Comparison of ENCODE assay signal across 8 mouse cellular contexts in the genomic region with DNA sequence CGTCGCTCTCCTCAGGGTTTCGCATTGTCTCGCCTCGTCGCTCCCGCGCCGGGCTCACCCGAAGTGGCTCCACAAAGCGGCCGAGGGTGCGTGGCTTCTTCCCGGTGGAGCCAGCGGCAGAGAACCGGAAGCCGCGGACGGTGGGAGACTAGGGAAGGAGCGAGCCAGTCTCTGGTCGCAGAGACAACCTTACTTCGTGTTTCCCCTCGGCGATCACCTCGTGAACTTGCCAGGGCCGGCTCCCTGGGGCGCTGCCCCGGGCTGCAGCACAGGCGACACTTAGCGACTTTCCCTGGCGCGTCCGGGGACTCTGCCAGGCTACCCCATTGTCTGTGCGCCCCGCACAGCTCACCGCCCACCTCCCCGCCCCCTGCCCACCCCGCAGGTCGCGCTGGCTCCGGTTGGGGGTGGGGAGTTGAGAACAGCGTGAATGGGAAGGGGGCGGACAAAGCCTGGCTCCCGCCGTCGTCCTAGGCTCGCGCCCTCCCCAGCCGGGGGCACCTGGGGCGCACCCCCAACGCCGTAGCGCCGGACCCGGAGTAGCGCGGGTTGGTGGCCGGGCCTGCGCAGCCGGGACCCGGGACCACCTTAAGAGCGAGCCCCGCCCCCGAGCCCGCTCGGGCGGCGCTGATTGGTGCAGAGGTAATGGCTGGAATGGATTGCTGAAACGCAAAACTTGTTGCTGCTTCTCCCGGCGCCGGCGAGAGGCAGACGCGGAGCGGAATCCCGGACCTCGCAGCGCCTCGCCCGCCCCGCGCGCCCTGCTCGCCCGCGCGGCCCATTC. TPM values are rescaled to one million over a fixed set of nuclear protein-coding genes. Genes with fewer than 3 reads are reported as not detected.
DNase-seq lines count a peak whose midpoint lies in the region; ATAC-seq lines count a peak whose summit lies in the region.

A gene (plus strand): TSS at position 772 of the 784 bp plus-strand sequence.

- under 1% methylated on average over 79 of the region's 88 CpGs for WGBS in hindbrain, embryonic 16.5 days

- H3K36me3 ChIP-seq in hindbrain, embryonic 16.5 days (ENCODE audit: control insufficient read depth, insufficient read depth, low read length): 0 out of 2 replicates have a peak, but pooled peaks cover 2% of the 10 kb centered on the region

- peak; percentile 77 for DNase-seq in adipocyte (ENCODE audit: low spot score)
- DNase-seq in gastrocnemius, adult 8-10 months (ENCODE audit: low spot score in 2 of 2): peak; percentile 88 to 89
- peak; percentile 81 to 89 for DNase-seq in left cerebral cortex, adult 18-20 months (ENCODE audit: low spot score in 2 of 2)
- peak; percentile 88 for DNase-seq in lung, postnatal 25 days (ENCODE audit: low spot score)
- peak; percentile 96 to 97 for DNase-seq in right cerebral cortex, postnatal 10 days (ENCODE audit: low spot score in 2 of 2)
- peak; percentile 92 for DNase-seq in yolk sac, embryonic 10.5 days (ENCODE audit: low spot score)

- peaks cover 37% of the 10 kb centered on the region for H3K4me1 ChIP-seq in hindbrain, embryonic 16.5 days (ENCODE audit: control insufficient read depth, insufficient read depth, low read depth, low read length)

- peak within 1 kb of the TSS; percentile 91 for H3K9ac ChIP-seq in hindbrain, embryonic 16.5 days (ENCODE audit: low read depth, low read length)

- ATAC-seq in common myeloid progenitor, adult 5-6 weeks (replicated peaks; ENCODE audit: low read depth, poor library complexity, severe bottlenecking): peak; percentile 46
- ATAC-seq in hindbrain, embryonic 16.5 days: peak; percentile 94

- H3K4me2 ChIP-seq in hindbrain, embryonic 16.5 days (ENCODE audit: low read length): peak within 1 kb of the TSS; percentile 67

- H3K27ac ChIP-seq in hindbrain, embryonic 16.5 days (ENCODE audit: low read depth, low read length): peak within 1 kb of the TSS; percentile 92

- no peaks in the 10 kb centered on the region for H3K9me3 ChIP-seq in hindbrain, embryonic 16.5 days (ENCODE audit: control insufficient read depth, low read length)

- H3K4me3 ChIP-seq in hindbrain, embryonic 16.5 days (ENCODE audit: low read length): peak within 1 kb of the TSS; percentile 91

- no peaks in the 10 kb centered on the region for H3K27me3 ChIP-seq in hindbrain, embryonic 16.5 days (replicated peaks; ENCODE audit: control insufficient read depth, insufficient read depth, low read length)

RNA-seq across cellular contexts. Expression of the gene that starts here (rescaled TPM):
- 0.87 and 1.2 TPM in 2 replicates for total RNA-seq in common myeloid progenitor, adult 5-6 weeks (2017)
- 10 to 100 TPM; 28.0 to 63.4 (median 39.8) TPM for total RNA-seq in gastrocnemius, adult 8-10 months (2022)
- polyA plus RNA-seq in hindbrain, embryonic 16.5 days (2015; fragmentation: Nextera tagmentation; extraction: Ambion mirVana): 22.3 and 35.8 TPM in 2 replicates
- total RNA-seq in left cerebral cortex, adult 18-20 months (2021): 10 to 100 TPM; 65.8 to 70.9 TPM

Comparison
In these comparisons a context has a peak if more than half of its experiments do, and no peak if none do; other contexts are left out.
1. Peak in every context shown above with its lines: DNase-seq, ATAC-seq, H3K4me3 ChIP-seq and H3K27ac ChIP-seq.
2. RNA of the gene that starts here (total RNA-seq): 65.8 to 70.9 TPM in left cerebral cortex, adult 18-20 months and 28.0 to 63.4 TPM in gastrocnemius, adult 8-10 months; 0.87 to 1.2 TPM in common myeloid progenitor, adult 5-6 weeks; every median in the first group is over 10 times any median in the second.